Mouse (Mus musculus) hindlimb bud, embryonic 11.5 days (tissue): ENCODE data around the gene Myo1a.
"Not testable (repeated sequence)": the region's sequence is repeated elsewhere in the genome, so short reads cannot be mapped to it uniquely, and the experiment has no call there.

Source experiments
- DNase-seq: peaks from one replicate; pipeline ENCODE4 v3.0.0-alpha.2; 2012; ENCODE audit warnings: low read depth, low spot score; ENCODE audit errors: extremely low spot score

Myo1a gene

DNA sequence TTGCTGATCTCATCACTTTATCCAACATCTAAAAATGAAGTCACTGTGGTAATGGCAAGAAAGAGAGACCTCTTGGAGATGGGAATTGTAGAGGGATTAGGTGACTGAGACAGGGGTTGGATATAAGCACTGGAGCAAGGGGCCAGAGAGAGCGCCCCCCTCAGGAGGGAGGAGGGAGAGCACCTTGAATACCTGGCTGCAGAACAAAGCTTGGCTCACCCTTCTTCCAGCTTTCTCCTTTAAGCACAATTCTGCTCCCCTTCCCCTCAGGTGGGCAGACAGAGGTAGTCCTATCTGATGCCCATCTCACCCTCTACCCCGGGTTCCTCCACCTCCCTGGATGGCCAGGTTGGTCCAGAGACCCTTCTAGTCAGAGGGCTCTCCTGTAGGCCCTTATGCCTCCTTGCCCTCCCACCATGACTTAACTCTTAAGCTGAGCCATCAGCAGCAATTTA lies at the start of gene Myo1a:
Myo1a (plus strand) TSS at position 405 of the 455 bp plus-strand sequence.
- no peak for DNase-seq

DNA sequence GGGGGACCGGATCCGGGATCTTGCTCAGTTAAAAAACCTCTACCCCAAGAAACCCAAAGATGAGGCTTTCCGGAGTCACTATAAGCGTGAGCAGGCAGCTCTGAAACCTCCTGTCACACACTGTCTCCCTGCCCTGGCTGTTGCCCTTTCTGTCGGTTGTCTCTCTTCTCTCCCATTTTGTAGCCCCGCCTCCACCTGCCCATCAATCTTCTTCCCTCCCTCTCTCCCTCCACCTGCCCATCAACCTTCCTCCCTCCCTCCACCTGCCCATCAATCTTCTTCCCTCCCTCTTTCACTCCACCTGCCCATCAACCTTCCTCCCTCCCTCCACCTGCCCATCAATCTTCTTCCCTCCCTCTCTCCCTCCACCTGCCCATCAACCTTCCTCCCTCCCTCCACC lies 47.4 kb upstream of the Myo1a start:
- DNase-seq = not testable (repeated sequence)

DNA sequence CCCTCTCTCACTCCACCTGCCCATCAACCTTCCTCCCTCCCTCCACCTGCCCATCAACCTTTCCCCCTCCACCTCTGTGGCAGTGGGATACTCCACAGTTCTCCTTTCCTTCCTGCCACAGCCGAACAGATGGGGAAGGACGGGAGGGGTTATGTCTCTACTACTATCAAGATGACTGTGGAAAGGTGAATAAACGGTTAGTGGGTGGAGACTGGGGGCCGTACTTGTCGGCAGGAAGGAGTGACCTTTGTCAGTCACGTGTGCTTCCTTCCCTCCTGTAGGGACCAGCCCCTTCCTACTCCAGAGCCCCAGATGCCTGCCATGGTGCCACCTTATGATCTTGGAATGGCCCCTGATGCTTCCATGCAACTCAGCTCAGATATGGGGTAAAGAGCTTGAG lies 46.9 kb upstream of the Myo1a start:
- no peak for DNase-seq

DNA sequence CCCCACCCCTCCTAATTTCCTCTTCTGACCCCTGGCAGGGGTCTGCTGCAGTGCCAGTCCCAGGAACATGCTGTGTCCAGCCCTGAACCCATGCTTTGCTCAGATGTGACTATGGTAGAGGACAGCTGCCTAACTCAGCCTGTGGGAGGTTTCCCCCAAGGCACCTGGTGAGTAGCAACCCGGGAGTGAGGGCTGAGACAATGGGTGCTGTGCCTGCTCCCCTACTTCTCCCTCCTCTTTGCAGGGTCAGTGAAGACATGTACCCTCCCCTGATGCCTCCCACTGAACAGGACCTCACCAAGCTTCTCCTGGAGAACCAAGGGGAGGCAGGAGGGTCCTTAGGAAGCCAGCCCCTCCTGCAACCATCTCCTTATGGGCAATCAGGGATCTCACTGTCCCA lies 45.4 kb upstream of the Myo1a start:
- no peak for DNase-seq

GRCm38 (mm10) chr10:127661291-127661914 lies 43.6 kb upstream of the Myo1a start:
- DNase-seq = no peak

GRCm38 (mm10) chr10:127661915-127662663 lies 42.9 kb upstream of the Myo1a start:
- DNase-seq = no peak

DNA sequence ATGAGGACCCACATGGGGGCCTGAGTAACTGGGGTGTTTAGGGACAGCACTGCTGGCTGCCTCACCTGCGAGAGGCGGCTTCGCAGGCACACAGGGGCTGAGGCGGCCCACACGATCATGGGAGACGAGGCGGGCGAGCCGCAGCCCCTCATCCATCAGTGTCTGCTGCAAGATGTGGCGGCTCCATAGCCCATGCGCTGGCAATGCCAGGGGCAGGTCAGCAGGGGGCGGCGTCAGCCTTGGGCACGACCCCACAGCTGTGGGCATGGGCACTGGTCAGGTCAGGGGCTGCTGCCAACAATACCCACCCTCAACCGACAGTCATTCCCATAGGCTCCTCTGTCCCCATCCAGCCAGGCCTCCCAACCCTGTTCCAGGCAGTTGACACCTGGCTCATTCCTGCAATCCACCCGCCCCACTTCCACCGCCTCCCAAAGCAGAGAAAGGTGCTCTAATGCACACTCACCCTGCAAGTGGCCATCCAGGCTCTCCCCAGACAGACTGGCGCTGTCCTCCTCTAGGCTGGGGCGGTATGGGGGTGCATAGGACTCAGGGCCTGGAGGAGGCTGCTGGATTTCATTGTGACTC lies 42.2 kb upstream of the Myo1a start:
- no peak for DNase-seq

DNA sequence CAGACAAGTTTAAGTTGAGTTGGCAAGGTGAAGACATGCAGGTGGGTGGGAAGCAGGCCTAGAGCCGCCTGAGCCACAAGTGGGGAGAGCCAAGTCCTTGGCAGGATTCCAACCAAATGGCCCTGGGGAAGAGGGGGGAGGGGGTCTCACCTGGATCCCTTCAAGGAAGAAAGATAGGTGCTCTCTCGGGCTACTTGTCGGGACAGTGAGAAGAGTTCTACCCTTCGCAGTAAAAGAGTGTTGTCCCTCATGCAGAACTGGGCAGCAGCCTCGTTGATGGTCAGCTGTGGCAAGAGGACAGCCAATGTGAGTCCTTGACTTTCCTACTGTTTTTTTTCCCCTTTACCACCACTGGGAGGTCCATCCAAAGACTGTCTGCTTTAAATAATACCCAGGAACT lies 41.4 kb upstream of the Myo1a start:
- DNase-seq = no peak

GRCm38 (mm10) chr10:127664166-127664565 lies 40.8 kb upstream of the Myo1a start:
- DNase-seq = no peak

- DNase-seq = no peak
Observed at GRCm38 (mm10) chr10:127664891-127665290, 40.1 kb upstream of the Myo1a start.

DNA sequence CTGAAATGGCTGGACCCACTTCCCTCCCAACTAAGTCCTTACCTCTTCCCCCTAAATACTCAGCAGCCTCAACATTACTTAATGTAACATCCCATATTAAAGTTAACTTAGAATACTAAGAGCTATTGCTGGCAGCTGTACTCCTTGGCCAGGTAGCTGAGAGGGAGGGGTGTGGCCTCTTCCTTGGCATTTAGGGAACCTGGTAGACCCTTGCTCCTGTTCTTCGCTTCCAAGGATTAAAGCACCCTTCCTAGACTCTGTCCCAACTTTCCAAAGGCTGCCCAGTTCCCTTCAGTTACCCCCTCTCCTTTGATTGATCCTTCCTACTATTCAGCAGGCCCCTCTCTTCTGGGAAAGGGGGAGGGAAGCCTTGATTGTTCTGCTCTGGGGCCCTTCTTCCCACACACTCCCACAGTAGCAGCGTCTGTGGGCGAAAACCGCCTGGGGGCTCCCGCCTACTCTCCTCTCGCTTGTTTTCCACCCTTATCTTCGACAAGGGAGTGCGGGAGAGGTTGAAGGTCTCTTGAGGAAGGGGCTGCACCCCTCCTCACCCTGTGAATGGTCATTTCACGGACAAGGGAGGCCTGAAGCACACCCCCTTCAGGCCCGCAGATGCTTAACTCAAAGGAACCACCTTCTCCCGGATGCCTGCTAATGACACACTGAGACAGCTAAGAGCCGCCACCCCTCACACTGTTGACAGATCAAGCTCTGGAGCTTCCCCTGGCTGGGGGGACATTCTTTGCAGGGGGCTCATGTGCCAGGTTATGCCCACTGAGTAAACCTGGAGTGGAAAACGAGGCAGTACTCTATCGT lies 39.4 kb upstream of the Myo1a start:
- no peak for DNase-seq

DNA sequence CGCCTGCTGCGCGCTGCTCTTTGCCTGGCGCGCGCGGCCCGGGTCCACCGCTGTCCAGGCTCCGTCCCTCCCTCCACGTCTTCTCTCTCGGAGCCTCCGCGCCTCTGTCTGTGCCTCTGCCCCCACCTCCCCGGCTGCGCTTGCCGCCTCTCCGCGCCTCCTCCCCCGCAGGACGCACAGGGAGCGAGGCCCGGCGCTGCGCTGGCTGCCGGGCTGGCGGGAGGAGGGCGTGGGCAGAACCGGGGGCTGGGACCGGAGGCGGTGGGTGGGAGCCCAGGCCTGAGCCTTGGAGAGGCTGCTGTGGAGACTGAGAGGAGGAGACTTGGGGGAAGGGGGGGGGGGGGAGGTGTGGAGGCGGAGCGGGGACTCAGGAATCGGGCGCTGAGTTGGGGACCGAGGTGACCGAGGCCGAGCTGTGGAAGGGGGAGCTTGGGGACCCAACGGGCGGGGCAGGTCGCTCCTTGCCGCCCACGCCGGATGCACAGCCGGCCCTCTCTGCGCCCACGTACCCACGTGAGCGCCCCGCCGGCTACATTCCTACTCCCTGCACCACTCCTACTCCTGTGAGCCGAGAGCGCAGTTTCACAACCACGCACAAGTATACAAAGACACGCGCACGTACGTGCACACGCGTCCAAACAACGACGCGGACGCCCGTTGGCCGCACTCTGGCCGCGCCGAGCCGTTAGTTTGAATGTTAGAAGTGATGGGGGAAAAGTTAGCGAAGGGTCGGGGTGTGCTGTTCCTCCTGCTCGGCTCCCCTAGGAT lies 38.3 kb upstream of the Myo1a start, which contains the start of gene Nemp1:
Nemp1 (plus strand) TSS at position 401 of the 768 bp plus-strand sequence.
- no peak for DNase-seq

DNA sequence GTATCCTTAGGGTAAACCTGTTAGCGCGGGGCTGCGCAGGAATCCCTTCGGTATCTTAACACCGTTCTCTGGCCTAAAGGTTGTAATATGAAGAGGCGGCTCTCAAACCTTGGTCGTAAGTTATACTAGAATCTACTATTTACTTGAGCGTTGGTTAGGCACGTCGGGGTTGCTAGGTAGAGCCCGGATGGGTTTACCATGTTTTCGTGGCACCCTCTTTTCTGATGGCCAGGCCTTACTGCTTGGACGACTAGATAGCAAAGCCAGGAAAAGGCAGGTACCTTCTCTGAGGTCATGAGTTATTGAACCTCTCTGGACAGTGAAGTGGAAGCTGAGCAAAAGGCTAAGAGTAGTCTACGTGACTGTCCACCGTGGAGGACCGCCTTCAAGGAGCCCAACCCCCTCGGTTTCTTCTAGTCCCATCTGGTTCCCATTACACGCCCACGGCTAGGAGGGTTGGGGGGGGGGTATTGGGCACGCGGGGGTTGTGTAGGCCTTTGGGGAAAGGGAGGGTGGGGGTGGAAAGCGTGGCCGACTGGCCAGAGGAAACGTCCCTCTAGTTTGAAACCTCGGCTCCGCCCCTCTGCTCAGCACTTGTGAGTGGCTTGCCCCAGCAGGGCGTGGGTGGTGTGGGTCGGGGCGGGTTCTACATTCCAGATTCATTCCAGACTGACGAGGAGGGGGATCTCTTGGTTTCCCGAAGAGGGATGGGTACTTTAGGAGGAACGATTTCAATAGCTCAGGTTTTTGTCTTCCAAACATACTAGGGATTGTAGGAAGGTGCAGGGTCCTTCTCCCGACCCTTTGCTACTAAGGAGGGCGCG lies 37.5 kb upstream of the Myo1a start:
- no peak for DNase-seq

GRCm38 (mm10) chr10:127668093-127669050 lies 36.6 kb upstream of the Myo1a start, which contains the start of gene Nab2:
TSS of gene Nab2 (minus strand) at chr10:127668568.
- no peak for DNase-seq

GRCm38 (mm10) chr10:127669170-127669569 lies 35.8 kb upstream of the Myo1a start:
- no peak for DNase-seq

GRCm38 (mm10) chr10:127670185-127670584 lies 34.8 kb upstream of the Myo1a start:
- DNase-seq = no peak

DNA sequence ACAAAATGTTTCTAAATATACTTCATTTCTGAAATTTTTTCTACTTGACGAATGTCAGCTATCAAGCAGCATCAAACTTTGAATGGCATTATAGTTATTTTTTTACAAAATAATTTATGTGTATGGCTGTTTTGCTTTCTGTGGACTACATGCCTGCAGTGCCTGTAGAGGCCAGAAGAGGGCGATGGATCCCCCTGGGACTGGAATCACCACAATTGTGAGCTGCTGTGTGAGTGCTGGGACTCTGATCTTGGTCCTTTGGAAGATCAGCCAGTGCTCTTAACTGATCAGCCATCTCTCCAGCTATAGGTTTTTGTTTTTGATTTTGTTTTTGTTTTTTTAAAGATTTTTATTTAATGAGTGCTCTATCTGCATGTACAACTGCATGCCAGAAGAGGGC lies 33.7 kb upstream of the Myo1a start:
- DNase-seq = no peak

- DNase-seq = no peak
Observed at GRCm38 (mm10) chr10:127674046-127674655, 30.8 kb upstream of the Myo1a start.
